Mouse (Mus musculus): ENCODE data around the gene Dmac2. TPM values are rescaled to one million over a fixed set of nuclear protein-coding genes. Genes with fewer than 3 reads are reported as not detected.
"Not testable (repeated sequence)": the region's sequence is repeated elsewhere in the genome, so short reads cannot be mapped to it uniquely, and the experiment has no call there.

Gene Dmac2
- 12.2 TPM for polyA plus RNA-seq (2012; fragmentation: generic; extraction: Trizol)
- long read RNA-seq, experiment 1, transcript Dmac2-201 (6 exons, 1,465 nt), result major isoform, 8 of 10 reads
- long read RNA-seq, experiment 1, partial matches to known transcripts, result 1 of 10 reads
- long read RNA-seq, experiment 1, other reads (novel, unspliced or antisense), result 1 of 10 reads
- long read RNA-seq, experiment 2, transcript Dmac2-201 (6 exons, 1,465 nt), result major isoform, 15 of 21 reads
- long read RNA-seq, experiment 2, partial matches to known transcripts, result 1 of 21 reads
- long read RNA-seq, experiment 2, other reads (novel, unspliced or antisense), result 4 of 21 reads

DNA sequence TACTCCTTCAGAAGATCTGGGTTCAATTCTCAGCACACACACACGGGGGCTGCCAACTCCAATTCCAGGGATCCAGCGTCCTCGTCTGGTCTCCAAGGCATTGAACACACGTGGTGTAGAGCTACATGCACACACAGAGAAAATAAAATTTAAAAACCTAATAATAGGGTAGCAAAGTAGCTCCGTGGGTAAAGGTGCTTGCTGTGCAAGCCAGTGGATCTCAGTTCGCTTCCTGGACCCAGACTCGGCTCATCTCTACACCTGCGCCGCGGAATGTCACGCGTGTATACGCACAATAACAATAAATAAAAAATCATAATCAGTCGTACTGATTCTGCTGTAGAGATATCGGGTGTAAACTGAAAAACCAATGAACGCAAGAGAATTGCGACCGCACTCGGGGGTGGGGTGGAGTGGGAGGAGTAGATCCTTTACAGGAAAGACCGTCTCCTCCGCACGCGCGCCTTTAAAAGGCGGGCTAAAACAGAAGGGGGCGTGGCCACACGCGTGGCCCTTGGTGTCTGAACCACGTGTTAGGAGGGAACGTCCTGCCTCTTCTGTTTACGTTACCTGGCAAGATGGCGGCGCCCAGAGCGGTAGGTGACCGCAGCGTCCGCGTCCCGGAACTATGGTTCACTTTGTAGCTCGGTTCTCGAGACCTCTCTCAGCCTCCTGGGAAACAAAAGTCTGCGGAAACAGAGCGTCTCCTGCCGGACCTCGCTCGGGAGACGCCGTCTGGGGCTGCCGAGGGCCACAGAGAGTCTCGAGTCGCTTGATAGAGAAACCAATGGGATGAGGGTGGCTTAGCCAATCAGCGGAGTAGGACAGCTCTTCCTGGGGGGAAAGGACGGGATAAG lies at the start of gene Dmac2:
Dmac2 (plus strand) TSS at position 550 of the 857 bp plus-strand sequence.
- no peak for TF ChIP-seq CTCF (IDR thresholded peaks at IDR 0.05; ENCODE audit: control insufficient read depth, insufficient read depth, insufficient read length)
- peak; percentile 60 for TF ChIP-seq USF1 (IDR thresholded peaks at IDR 0.05; ENCODE audit: low read depth)
- TF ChIP-seq MAX (IDR thresholded peaks at IDR 0.05), result peak; percentile 94
- Histone ChIP-seq H3K4me3 (ENCODE audit: insufficient read depth, poor library complexity, severe bottlenecking) (peak within 1 kb of the TSS; percentile 45), H3K27me3 (ENCODE audit: control insufficient read depth, insufficient read depth, insufficient read length) (peaks cover 13% of the 10 kb centered on the region), H3K36me3 (ENCODE audit: control insufficient read depth, insufficient read depth) (no peaks in the 10 kb centered on the region), H3K79me3 (ENCODE audit: low read depth) (no peaks in the 10 kb centered on the region), H3K79me2 (ENCODE audit: control insufficient read depth, insufficient read depth) (no peaks in the 10 kb centered on the region), H3ac (ENCODE audit: control insufficient read depth, insufficient read length, low read depth) (peak within 1 kb of the TSS; percentile 64)

DNA sequence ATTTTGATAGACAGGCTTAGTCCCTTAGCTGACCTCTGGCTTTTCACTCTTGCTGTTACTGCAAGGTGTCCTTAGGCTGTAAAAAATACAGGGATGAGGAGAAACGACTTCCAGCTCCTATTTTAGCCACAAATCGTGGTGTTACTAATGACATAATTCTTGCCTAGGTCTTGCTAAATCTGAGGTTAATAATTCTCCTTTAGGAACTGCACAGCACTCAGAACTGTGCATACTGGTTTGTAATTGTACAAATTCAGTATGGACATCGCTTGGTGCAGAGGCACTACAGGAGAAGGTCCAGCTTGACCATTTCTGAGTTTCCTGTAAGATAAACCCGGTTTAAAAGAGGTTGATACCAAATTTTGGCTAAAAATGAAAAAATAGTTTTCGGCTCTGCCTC lies 45.4 kb upstream of the Dmac2 start:
- H3K27me3 ChIP-seq (ENCODE audit: control insufficient read depth, insufficient read depth, insufficient read length), result peaks cover 18% of the 10 kb centered on the region
- H3K79me2 ChIP-seq (ENCODE audit: control insufficient read depth, insufficient read depth); H3ac ChIP-seq (ENCODE audit: control insufficient read depth, insufficient read length, low read depth); H3K4me3 ChIP-seq (ENCODE audit: insufficient read depth, poor library complexity, severe bottlenecking); H3K36me3 ChIP-seq (ENCODE audit: control insufficient read depth, insufficient read depth); H3K79me3 ChIP-seq (ENCODE audit: low read depth): not testable (repeated sequence)

DNA sequence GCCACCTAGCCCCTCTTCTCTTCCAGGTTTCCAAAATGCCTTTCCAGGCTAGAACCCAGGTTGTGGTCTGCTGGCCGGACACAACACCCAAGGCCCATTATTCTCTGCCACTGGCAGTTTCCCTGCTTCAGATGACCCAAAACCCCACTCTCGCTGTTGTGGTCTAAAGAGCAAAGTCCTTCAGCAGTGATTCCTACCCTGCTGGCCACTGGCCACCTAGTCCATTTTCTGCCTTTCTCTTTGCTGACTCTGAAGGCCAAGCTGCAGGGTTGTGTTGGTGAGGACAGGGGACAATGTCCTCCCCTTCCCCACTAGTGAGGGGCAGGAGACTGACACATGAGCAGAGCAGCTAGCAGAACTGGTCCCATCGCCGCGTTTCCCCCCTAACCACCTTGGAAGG lies 44.1 kb upstream of the Dmac2 start:
- Histone ChIP-seq H3K27me3 (ENCODE audit: control insufficient read depth, insufficient read depth, insufficient read length) (peaks cover 23% of the 10 kb centered on the region), H3K79me3 (ENCODE audit: low read depth) (no peaks in the 10 kb centered on the region), H3K79me2 (ENCODE audit: control insufficient read depth, insufficient read depth) (no peaks in the 10 kb centered on the region), H3K36me3 (ENCODE audit: control insufficient read depth, insufficient read depth) (no peaks in the 10 kb centered on the region), H3ac (ENCODE audit: control insufficient read depth, insufficient read length, low read depth) (no peak overlapping the region), H3K4me3 (ENCODE audit: insufficient read depth, poor library complexity, severe bottlenecking) (no peak overlapping the region)
- TF ChIP-seq USF1 (IDR thresholded peaks at IDR 0.05; ENCODE audit: low read depth) (no peak), CTCF (IDR thresholded peaks at IDR 0.05; ENCODE audit: control insufficient read depth, insufficient read depth, insufficient read length) (no peak), MAX (IDR thresholded peaks at IDR 0.05) (no peak), MYOG (IDR thresholded peaks at IDR 0.05; ENCODE audit: control insufficient read depth, extremely low read depth, insufficient read length) (no peak), FOSL1 (IDR thresholded peaks at IDR 0.05; ENCODE audit: insufficient read depth, low read length, poor library complexity, severe bottlenecking) (no peak), MYOD1 (IDR thresholded peaks at IDR 0.05; ENCODE audit: control insufficient read depth, insufficient read length, low read depth) (no peak), CEBPB (IDR thresholded peaks at IDR 0.05; ENCODE audit: low read depth) (no peak)

DNA sequence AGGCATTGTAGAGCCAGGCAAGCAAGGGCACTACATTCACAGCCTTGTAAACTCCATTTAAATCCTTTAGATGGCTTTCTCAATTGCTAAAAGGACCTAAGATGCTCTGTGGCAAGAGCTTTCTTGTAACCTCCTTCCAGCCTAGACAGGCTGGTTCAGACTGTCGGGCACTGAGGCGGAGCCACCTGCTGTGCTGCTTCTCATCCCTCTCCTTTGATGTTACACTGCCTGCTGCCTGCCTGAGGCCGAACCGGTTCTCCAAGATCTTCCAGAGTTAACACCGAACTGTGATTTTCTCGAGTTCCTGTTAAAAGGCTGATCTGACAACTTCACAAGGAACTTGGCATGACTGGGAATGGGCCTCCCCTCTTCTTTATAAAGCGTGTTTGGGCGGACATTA lies 43.3 kb upstream of the Dmac2 start:
- H3K4me3 ChIP-seq (ENCODE audit: insufficient read depth, poor library complexity, severe bottlenecking), result no peak overlapping the region
- no peak for TF ChIP-seq FOSL1 (IDR thresholded peaks at IDR 0.05; ENCODE audit: insufficient read depth, low read length, poor library complexity, severe bottlenecking)
- TF ChIP-seq CTCF (IDR thresholded peaks at IDR 0.05; ENCODE audit: control insufficient read depth, insufficient read depth, insufficient read length), result no peak
- TF ChIP-seq MAX (IDR thresholded peaks at IDR 0.05), result no peak
- TF ChIP-seq MYOG (IDR thresholded peaks at IDR 0.05; ENCODE audit: control insufficient read depth, extremely low read depth, insufficient read length), result no peak
- no peak for TF ChIP-seq USF1 (IDR thresholded peaks at IDR 0.05; ENCODE audit: low read depth)
- TF ChIP-seq CEBPB (IDR thresholded peaks at IDR 0.05; ENCODE audit: low read depth), result no peak
- TF ChIP-seq MYOD1 (IDR thresholded peaks at IDR 0.05; ENCODE audit: control insufficient read depth, insufficient read length, low read depth), result no peak
- H3K27me3 ChIP-seq (ENCODE audit: control insufficient read depth, insufficient read depth, insufficient read length), result peaks cover 24% of the 10 kb centered on the region
- no peak overlapping the region for H3ac ChIP-seq (ENCODE audit: control insufficient read depth, insufficient read length, low read depth)
- H3K79me2 ChIP-seq (ENCODE audit: control insufficient read depth, insufficient read depth), result no peaks in the 10 kb centered on the region
- no peaks in the 10 kb centered on the region for H3K36me3 ChIP-seq (ENCODE audit: control insufficient read depth, insufficient read depth)
- no peaks in the 10 kb centered on the region for H3K79me3 ChIP-seq (ENCODE audit: low read depth)

DNA sequence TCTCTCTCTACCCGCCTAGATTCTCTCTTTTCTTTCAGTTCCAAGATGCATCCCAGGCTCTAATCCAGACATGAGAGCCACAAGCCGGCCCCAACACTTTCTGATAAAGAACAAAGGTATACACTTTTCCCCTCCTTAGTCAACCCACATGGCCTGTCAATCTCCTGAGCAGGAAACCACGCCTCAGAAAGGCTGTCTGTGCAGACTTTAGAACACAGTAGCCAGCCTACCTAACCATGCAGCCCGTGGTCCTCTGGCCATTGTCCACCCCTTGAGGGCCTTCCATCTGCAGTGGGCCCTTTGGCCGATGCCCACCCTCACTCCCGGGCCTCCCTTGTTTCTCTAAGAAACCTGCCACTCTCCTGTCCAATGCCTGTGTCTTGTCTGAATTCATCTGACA lies 42.9 kb upstream of the Dmac2 start:
- H3ac ChIP-seq (ENCODE audit: control insufficient read depth, insufficient read length, low read depth); H3K4me3 ChIP-seq (ENCODE audit: insufficient read depth, poor library complexity, severe bottlenecking); H3K79me3 ChIP-seq (ENCODE audit: low read depth); H3K36me3 ChIP-seq (ENCODE audit: control insufficient read depth, insufficient read depth); H3K79me2 ChIP-seq (ENCODE audit: control insufficient read depth, insufficient read depth): not testable (repeated sequence)
- peaks cover 28% of the 10 kb centered on the region for H3K27me3 ChIP-seq (ENCODE audit: control insufficient read depth, insufficient read depth, insufficient read length)

DNA sequence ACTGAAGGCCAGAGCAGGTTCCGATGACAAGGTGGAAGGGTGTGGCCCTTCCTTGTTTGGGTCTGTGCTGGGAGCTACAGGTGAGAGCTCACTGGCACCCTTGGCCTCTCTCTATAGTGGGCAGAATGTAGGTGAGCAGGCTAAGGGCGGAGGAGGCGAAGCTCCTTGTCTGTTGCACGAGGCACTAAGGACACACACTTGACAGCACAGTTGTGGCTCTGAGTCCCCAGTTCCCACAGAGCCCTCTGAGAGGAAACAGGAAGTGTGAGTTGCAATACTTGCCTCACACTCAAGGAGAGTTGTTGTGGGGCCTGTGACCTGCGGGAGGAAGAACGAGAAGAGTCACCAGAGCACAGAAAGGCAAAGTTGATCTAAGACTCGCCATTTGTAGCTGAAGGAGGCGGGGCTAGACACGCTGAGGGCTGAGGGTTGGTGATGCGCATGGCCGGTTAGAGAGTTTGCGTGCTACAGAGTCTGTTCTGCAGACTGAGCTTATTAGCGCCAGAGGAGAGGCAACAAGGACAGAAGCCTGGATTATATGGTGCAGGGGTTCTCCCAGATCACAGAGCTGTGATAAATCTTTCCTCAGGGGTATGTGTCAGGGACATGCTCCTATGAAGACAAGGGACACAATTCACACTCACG lies 42.3 kb upstream of the Dmac2 start:
- H3ac ChIP-seq (ENCODE audit: control insufficient read depth, insufficient read length, low read depth); H3K36me3 ChIP-seq (ENCODE audit: control insufficient read depth, insufficient read depth); H3K4me3 ChIP-seq (ENCODE audit: insufficient read depth, poor library complexity, severe bottlenecking); H3K79me3 ChIP-seq (ENCODE audit: low read depth); H3K79me2 ChIP-seq (ENCODE audit: control insufficient read depth, insufficient read depth): not testable (repeated sequence)
- peaks cover 28% of the 10 kb centered on the region for H3K27me3 ChIP-seq (ENCODE audit: control insufficient read depth, insufficient read depth, insufficient read length)
